Mouse (Mus musculus) brain, embryonic 18.5 days (tissue): ENCODE results near the gene Agtrap.

Experiments
- DNase-seq: peaks from one replicate; pipeline ENCODE4 v3.0.0-alpha.2; 2012; ENCODE audit warnings: low read depth, low spot score

The Agtrap gene

GRCm38 (mm10) chr4:148079212-148079611, 8.6 kb downstream of the Agtrap start:
- no peak for DNase-seq

GRCm38 (mm10) chr4:148075881-148076280, 11.9 kb downstream of the Agtrap start:
- DNase-seq: no peak

- DNase-seq: no peak
Observed at GRCm38 (mm10) chr4:148075259-148075658, 12.6 kb downstream of the Agtrap start.

- DNase-seq: no peak
Observed at GRCm38 (mm10) chr4:148074521-148075189, 13.2 kb downstream of the Agtrap start.

- DNase-seq: no peak
Observed at GRCm38 (mm10) chr4:148071508-148071907, 16.3 kb downstream of the Agtrap start.

GRCm38 (mm10) chr4:148069602-148070218, 18.1 kb downstream of the Agtrap start:
- no peak for DNase-seq

- DNase-seq: no peak
Observed at GRCm38 (mm10) chr4:148067346-148067745, 20.5 kb downstream of the Agtrap start.

GRCm38 (mm10) chr4:148066401-148066744, 21.5 kb downstream of the Agtrap start:
- DNase-seq: no peak

GRCm38 (mm10) chr4:148065702-148066400, 22.0 kb downstream of the Agtrap start:
- DNase-seq: no peak

GRCm38 (mm10) chr4:148061086-148061480, 26.7 kb downstream of the Agtrap start:
- DNase-seq: no peak

GRCm38 (mm10) chr4:148060120-148061085, 27.4 kb downstream of the Agtrap start:
- no peak for DNase-seq

- no peak for DNase-seq
Observed at GRCm38 (mm10) chr4:148058993-148059392, 28.8 kb downstream of the Agtrap start.

- DNase-seq: no peak
Observed at GRCm38 (mm10) chr4:148058218-148058819, 29.5 kb downstream of the Agtrap start.

GRCm38 (mm10) chr4:148057661-148058209, 30.1 kb downstream of the Agtrap start:
- DNase-seq: no peak

- no peak for DNase-seq
Observed at GRCm38 (mm10) chr4:148056801-148057200, 31.0 kb downstream of the Agtrap start.

- DNase-seq: no peak
Observed at GRCm38 (mm10) chr4:148056246-148056645, 31.6 kb downstream of the Agtrap start.

- DNase-seq: no peak
Observed at GRCm38 (mm10) chr4:148054961-148055695, 32.7 kb downstream of the Agtrap start.

- DNase-seq: no peak
Observed at GRCm38 (mm10) chr4:148053417-148053920, 34.4 kb downstream of the Agtrap start.

GRCm38 (mm10) chr4:148052976-148053375, 34.9 kb downstream of the Agtrap start:
- no peak for DNase-seq

GRCm38 (mm10) chr4:148051886-148052285, 35.9 kb downstream of the Agtrap start:
- DNase-seq: no peak
